Mouse (Mus musculus) heart, postnatal 10 days (tissue): Measurements from ENCODE around the gene Rnaseh2b. TPM values are rescaled to one million over a fixed set of nuclear protein-coding genes. Genes with fewer than 3 reads are reported as not detected.

ENCODE experiments used
- DNase-seq, 2 experiments: peaks; one replicate each; pipeline ENCODE4 v3.0.0; 2021
- intact Hi-C: fragments of 180-260 bp; cut with DNase I; formaldehyde crosslinking; loops from one replicate; pipeline ENCODE4 v1.15.1; 2025
- total RNA-seq, 2 experiments: library from RNA; stranded (reverse); gene quantifications; 2 replicates each; pipeline ENCODE4 v1.2.3; 2021

Gene Rnaseh2b
- 10 to 100 TPM; 21.1 to 26.8 TPM for total RNA-seq

GRCm38 (mm10) chr14:62292488-62293339 lies at the start of gene Rnaseh2b, which contains the start of gene Dleu7:
Gene Rnaseh2b (plus strand): TSS chr14:62292589.
Gene Dleu7 (minus strand): TSS chr14:62293047.
- DNase-seq: peak; percentile 28 to 41
- intact Hi-C loops: no loop called here

- intact Hi-C loops: no loop called here
These were observed 48.9 kb upstream of the Rnaseh2b start for GRCm38 (mm10) chr14:62243530-62243929.

GRCm38 (mm10) chr14:62245557-62245956 lies 46.8 kb upstream of the Rnaseh2b start:
- DNase-seq: no peak
- intact Hi-C loops: no loop called here

More at GRCm38 (mm10) chr14:62243530-62243929, 48.9 kb upstream of the Rnaseh2b start:
- no peak for DNase-seq

GRCm38 (mm10) chr14:62248345-62248744 lies 44.0 kb upstream of the Rnaseh2b start:
- intact Hi-C loops: no loop called here
- DNase-seq: no peak

GRCm38 (mm10) chr14:62248796-62249195 lies 43.6 kb upstream of the Rnaseh2b start:
- intact Hi-C loops: no loop called here
- DNase-seq: no peak

- intact Hi-C loops: no loop called here
- no peak for DNase-seq
These were observed 43.1 kb upstream of the Rnaseh2b start for GRCm38 (mm10) chr14:62249251-62249650.

- intact Hi-C loops: loop anchor here (5.0 kb wide), 2 partner anchors 82 to 208 kb away; no protein-coding TSS in a partner anchor
- no peak for DNase-seq
These were observed 42.3 kb upstream of the Rnaseh2b start for GRCm38 (mm10) chr14:62250046-62250445.

- intact Hi-C loops: loop anchor here (1.0 to 5.0 kb wide), 4 partner anchors 80 to 681 kb away; no protein-coding TSS in a partner anchor
- DNase-seq: peak; percentile 70 to 82
These were observed 40.4 kb upstream of the Rnaseh2b start for GRCm38 (mm10) chr14:62251999-62252398.

GRCm38 (mm10) chr14:62254371-62254770 lies 38.0 kb upstream of the Rnaseh2b start:
- DNase-seq: no peak
- intact Hi-C loops: loop anchor here (5.0 kb wide), 2 partner anchors 78 to 212 kb away; no protein-coding TSS in a partner anchor

- intact Hi-C loops: no loop called here
- DNase-seq: no peak
These were observed 36.3 kb upstream of the Rnaseh2b start for GRCm38 (mm10) chr14:62256066-62256465.

- DNase-seq: peak; percentile 17 to 34
- intact Hi-C loops: no loop called here
These were observed 34.3 kb upstream of the Rnaseh2b start for GRCm38 (mm10) chr14:62258125-62258524.

- DNase-seq: peak; percentile 40 to 41
- intact Hi-C loops: no loop called here
These were observed 33.3 kb upstream of the Rnaseh2b start for GRCm38 (mm10) chr14:62258978-62259536.

- intact Hi-C loops: no loop called here
- DNase-seq: no peak
These were observed 21.5 kb upstream of the Rnaseh2b start for GRCm38 (mm10) chr14:62270698-62271396.

- intact Hi-C loops: no loop called here
- no peak for DNase-seq
These were observed 18.8 kb upstream of the Rnaseh2b start for GRCm38 (mm10) chr14:62273604-62274003.

GRCm38 (mm10) chr14:62282974-62283373 lies 9.4 kb upstream of the Rnaseh2b start:
- DNase-seq: no peak
- intact Hi-C loops: no loop called here

GRCm38 (mm10) chr14:62288731-62289130 lies 3.7 kb upstream of the Rnaseh2b start:
- intact Hi-C loops: no loop called here
- DNase-seq: no peak

- intact Hi-C loops: no loop called here
- no peak for DNase-seq
These were observed 892 bp upstream of the Rnaseh2b start for GRCm38 (mm10) chr14:62291406-62291987.

- DNase-seq: no peak
- intact Hi-C loops: no loop called here
These were observed 262 bp upstream of the Rnaseh2b start for GRCm38 (mm10) chr14:62292166-62292487.

- intact Hi-C loops: no loop called here
These were observed 6.4 kb downstream of the Rnaseh2b start for GRCm38 (mm10) chr14:62298808-62299207.

GRCm38 (mm10) chr14:62300031-62300430 lies 7.6 kb downstream of the Rnaseh2b start:
- DNase-seq: no peak
- intact Hi-C loops: no loop called here

More at GRCm38 (mm10) chr14:62298808-62299207, 6.4 kb downstream of the Rnaseh2b start:
- no peak for DNase-seq

- DNase-seq: no peak
- intact Hi-C loops: no loop called here
These were observed 15.2 kb downstream of the Rnaseh2b start for GRCm38 (mm10) chr14:62307555-62307954.
